Mouse (Mus musculus) adrenal gland, postnatal 25 days (tissue): ENCODE data around the gene Hibch. TPM values are rescaled to one million over a fixed set of nuclear protein-coding genes. Genes with fewer than 3 reads are reported as not detected.
"Not testable (repeated sequence)": the region's sequence is repeated elsewhere in the genome, so short reads cannot be mapped to it uniquely, and the experiment has no call there.

Source experiments
- DNase-seq: peaks from one replicate; pipeline ENCODE4 v3.0.0; 2021; ENCODE audit warnings: mixed read lengths
- long read RNA-seq: library from polyadenylated mRNA; stranded (forward); transcript quantifications from one replicate; pipeline ENCODE4 v2.0.0, GENCODE M21; 2021
- total RNA-seq: library from RNA; stranded (reverse); gene quantifications from 2 replicates; pipeline ENCODE4 v1.2.3, GENCODE M21; 2021

Gene Hibch
- 74.6 TPM in 2 replicates for total RNA-seq
- long read RNA-seq, transcript Hibch-201 (14 exons, 1,830 nt), result major isoform, 77 of 86 reads
- long read RNA-seq, partial matches to known transcripts, result 3 of 86 reads
- long read RNA-seq, other reads (novel, unspliced or antisense), result 6 of 86 reads

GRCm38 (mm10) chr1:52844782-52845665 lies at the start of gene Hibch:
Gene Hibch, plus strand, starts transcription at chr1:52844929.
- DNase-seq, result peak; percentile 98

GRCm38 (mm10) chr1:52795927-52796326 lies 48.8 kb upstream of the Hibch start:
- no peak for DNase-seq

GRCm38 (mm10) chr1:52799056-52799726 lies 45.5 kb upstream of the Hibch start:
- DNase-seq, result no peak

GRCm38 (mm10) chr1:52799772-52800171 lies 45.0 kb upstream of the Hibch start:
- DNase-seq, result no peak

- no peak for DNase-seq
Measured at GRCm38 (mm10) chr1:52800340-52800740, 44.4 kb upstream of the Hibch start.

GRCm38 (mm10) chr1:52801651-52802050 lies 43.1 kb upstream of the Hibch start:
- no peak for DNase-seq

GRCm38 (mm10) chr1:52802406-52802975 lies 42.2 kb upstream of the Hibch start:
- DNase-seq, result no peak

- DNase-seq, result no peak
Measured at GRCm38 (mm10) chr1:52805041-52805440, 39.7 kb upstream of the Hibch start.

- DNase-seq, result no peak
Measured at GRCm38 (mm10) chr1:52808456-52808855, 36.3 kb upstream of the Hibch start.

- no peak for DNase-seq
Measured at GRCm38 (mm10) chr1:52816232-52816891, 28.4 kb upstream of the Hibch start.

GRCm38 (mm10) chr1:52816910-52817812 lies 27.6 kb upstream of the Hibch start, which contains the start of gene Inpp1:
Gene Inpp1, minus strand, starts transcription at chr1:52817688.
- peak; percentile 88 for DNase-seq

GRCm38 (mm10) chr1:52817813-52818147 lies 26.9 kb upstream of the Hibch start:
- no peak for DNase-seq

GRCm38 (mm10) chr1:52839099-52839498 lies 5.6 kb upstream of the Hibch start:
- DNase-seq, result no peak

- DNase-seq, result no peak
Measured at GRCm38 (mm10) chr1:52844354-52844753, 375 bp upstream of the Hibch start.

GRCm38 (mm10) chr1:52846556-52846955 lies 1.8 kb downstream of the Hibch start:
- no peak for DNase-seq

GRCm38 (mm10) chr1:52849422-52849821 lies 4.7 kb downstream of the Hibch start:
- no peak for DNase-seq

GRCm38 (mm10) chr1:52854029-52854428 lies 9.3 kb downstream of the Hibch start:
- not testable (repeated sequence) for DNase-seq

- DNase-seq, result no peak
Measured at GRCm38 (mm10) chr1:52855904-52856601, 11.3 kb downstream of the Hibch start.

- DNase-seq, result no peak
Measured at GRCm38 (mm10) chr1:52864220-52864619, 19.5 kb downstream of the Hibch start.

GRCm38 (mm10) chr1:52866007-52866406 lies 21.3 kb downstream of the Hibch start:
- no peak for DNase-seq

- no peak for DNase-seq
Measured at GRCm38 (mm10) chr1:52867876-52868275, 23.1 kb downstream of the Hibch start.
